Mouse (Mus musculus) hindlimb bud, embryonic 11.5 days (tissue): ENCODE data around the gene Ifngr2.
"Not testable (repeated sequence)": the region's sequence is repeated elsewhere in the genome, so short reads cannot be mapped to it uniquely, and the experiment has no call there.

Experiments used
- DNase-seq: peaks from one replicate; pipeline ENCODE4 v3.0.0-alpha.2; 2012; ENCODE audit warnings: low read depth, low spot score; ENCODE audit errors: extremely low spot score

Gene Ifngr2

GRCm38 (mm10) chr16:91546836-91547741, at the start of gene Ifngr2:
Gene Ifngr2, plus strand, starts transcription at chr16:91547072.
- no peak for DNase-seq

GRCm38 (mm10) chr16:91498041-91498440, 48.8 kb upstream of the Ifngr2 start:
- no peak for DNase-seq

DNA sequence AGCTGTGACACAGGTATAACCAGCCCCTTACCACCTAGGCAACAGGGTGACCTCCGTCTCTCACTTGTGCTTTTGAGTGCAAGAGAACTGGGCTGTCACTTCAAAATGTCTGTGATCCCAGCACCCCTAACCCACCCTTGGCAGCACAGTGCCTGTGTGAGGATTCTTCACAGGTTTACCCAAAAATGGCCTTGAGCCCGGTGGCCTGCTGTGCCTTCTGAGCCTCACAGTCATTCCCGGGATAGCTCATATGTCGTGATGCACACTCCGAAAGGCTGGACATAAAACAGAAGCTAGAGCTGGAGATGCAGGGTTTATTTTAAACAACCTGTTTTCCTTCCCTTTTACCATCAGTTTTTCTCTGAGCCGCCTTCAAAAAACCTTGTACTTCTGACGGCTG, 42.2 kb upstream of the Ifngr2 start:
- no peak for DNase-seq

- DNase-seq = no peak
Observed at GRCm38 (mm10) chr16:91505116-91505601, 41.7 kb upstream of the Ifngr2 start.

DNA sequence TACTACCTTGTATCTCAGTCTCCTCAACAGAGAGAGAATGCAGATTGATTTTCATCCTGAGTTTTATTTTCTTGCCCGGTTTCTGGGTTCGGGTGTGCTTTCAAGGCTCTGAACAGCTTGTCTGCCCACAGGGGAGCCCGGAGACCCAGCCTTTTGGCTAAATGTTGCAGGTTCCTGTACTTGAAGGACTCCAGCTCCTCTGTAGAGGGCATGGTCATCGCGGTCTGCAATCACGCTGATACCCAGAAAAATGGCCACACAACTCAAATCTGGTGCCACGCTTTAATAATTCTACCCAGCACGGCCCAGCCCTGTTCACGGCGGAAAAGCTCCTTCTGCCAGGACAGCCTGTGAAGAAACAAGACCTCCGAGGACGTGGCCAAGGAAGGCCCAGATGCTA, 40.5 kb upstream of the Ifngr2 start:
- DNase-seq = no peak

GRCm38 (mm10) chr16:91512161-91512787, 34.6 kb upstream of the Ifngr2 start:
- peak; percentile 73 for DNase-seq

DNA sequence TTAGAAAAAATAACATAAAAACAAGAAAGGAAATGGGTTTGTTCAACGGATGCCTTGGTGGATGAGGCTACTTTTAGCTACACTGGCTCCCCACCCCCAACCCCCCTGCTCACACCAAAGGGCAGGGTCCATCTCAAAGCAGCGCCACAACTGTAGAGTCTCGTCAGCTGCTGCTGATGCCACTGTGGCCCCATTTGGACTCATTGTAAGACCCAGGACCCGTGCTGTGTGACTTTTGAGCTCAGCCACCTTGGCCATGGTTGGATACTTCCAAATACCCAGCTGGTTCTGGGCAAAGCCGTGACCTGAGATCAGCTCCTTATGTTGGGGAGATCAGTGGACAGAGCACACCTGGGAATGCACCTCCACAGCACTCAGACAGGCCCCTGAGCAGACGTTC, 33.8 kb upstream of the Ifngr2 start:
- DNase-seq = no peak

DNA sequence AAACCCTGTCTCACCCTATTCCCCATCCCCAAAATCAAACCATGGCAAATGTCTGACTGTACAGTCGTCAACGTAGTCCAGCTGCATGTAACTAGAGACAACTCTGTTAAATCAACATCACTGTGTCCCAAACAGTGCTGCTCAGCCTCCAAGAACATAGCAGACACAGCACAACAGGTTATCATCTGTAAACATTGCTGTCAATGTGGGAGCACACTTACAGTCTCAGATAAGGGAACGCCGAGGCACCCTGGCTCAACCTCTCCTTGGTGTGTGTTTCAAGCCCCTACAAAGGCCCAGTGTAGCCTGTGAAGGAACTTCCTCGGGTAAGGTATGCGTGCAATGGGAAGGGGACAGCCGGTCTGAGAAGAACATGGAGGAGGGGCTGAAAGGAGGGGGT, 29.9 kb upstream of the Ifngr2 start:
- DNase-seq = no peak

- no peak for DNase-seq
Observed at GRCm38 (mm10) chr16:91522040-91522439, 24.8 kb upstream of the Ifngr2 start.

- DNase-seq = no peak
Observed at GRCm38 (mm10) chr16:91522479-91523309, 24.2 kb upstream of the Ifngr2 start.

DNA sequence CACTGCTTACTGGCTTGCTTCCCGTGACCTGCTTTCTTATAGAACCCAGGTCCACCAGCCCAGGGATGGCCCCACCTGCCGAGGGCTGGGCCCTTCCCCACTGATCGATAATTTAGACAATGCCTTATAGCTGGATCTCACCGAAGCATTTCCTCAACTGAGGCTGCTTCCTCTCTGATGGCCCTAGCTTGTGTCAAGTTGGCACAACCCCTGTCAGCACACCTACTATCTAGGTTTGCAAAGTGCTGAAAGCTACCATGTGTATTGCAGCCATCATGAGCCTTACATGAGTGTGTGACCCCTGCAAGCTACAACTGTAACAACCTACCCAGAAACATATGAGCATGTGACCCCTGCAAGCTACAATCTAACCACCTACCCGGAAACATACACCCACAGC, 22.7 kb upstream of the Ifngr2 start:
- no peak for DNase-seq

- DNase-seq = no peak
Observed at GRCm38 (mm10) chr16:91526274-91526673, 20.6 kb upstream of the Ifngr2 start.

DNA sequence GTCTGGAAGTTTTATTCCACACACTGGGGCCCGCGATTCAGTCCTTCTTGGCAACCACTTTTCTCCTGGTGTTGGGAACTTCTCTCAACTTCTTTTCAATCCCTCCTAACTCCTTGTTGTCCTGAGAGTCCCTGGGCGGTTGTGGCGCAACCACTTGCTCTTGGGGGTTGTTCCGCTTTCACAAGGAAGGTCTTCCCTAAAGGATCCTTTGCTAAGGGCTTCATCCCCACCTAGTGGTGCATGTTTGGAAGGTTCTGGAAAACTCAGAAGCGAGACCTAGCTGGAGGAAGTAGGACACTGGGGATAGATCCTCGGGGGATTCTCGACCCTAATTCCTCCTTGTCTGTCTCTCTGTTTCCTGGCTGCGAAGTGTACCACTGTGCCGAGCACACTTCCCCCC, 19.8 kb upstream of the Ifngr2 start:
- no peak for DNase-seq

DNA sequence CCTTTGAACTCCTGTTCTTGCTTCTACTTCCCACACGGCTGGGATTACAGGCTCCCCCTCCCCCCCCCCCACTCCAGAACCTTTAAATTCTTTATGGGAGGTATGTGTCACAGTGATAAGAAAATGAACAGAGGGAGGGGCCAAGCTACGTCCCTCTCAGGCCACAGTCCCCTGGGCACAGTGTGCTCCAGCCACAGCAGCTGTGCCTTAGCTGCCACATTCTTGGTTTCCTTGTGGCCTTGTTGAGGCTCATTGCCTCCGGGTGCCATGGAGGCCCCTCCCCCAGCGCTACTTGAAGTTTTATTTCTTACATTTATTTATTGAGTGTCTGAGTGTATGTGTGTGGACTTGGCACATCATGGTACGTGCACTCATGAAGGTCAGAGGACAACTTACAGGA, 19.4 kb upstream of the Ifngr2 start:
- no peak for DNase-seq

- no peak for DNase-seq
Observed at GRCm38 (mm10) chr16:91528578-91528977, 18.3 kb upstream of the Ifngr2 start.

- not testable (repeated sequence) for DNase-seq
Observed at GRCm38 (mm10) chr16:91530830-91531229, 16.0 kb upstream of the Ifngr2 start.

GRCm38 (mm10) chr16:91531856-91532255, 15.0 kb upstream of the Ifngr2 start:
- no peak for DNase-seq

DNA sequence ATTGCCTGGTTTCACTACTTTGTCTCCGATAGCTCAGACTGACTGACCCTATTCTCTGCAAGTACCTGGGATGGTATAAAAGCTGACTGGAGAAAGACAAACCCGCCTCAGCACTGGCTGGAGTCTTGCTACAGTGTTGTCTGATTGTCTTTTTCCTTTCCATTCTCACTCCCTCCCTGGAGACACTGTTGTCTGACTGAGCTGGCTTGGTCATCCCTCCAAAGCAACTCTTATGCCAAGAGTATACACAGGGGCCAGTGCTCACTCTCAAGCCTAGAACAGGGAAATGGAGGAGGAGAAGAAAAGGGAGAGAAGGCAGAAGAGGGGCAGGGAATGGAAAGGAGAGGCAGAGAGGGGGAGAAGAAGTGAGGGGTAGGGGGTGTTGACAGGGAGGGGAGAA, 14.4 kb upstream of the Ifngr2 start:
- DNase-seq = no peak

GRCm38 (mm10) chr16:91533097-91534001, 13.5 kb upstream of the Ifngr2 start:
- no peak for DNase-seq

- peak; percentile 96 for DNase-seq
Observed at GRCm38 (mm10) chr16:91534477-91534876, 12.4 kb upstream of the Ifngr2 start.
